Mouse (Mus musculus) midbrain, embryonic 10.5 days (tissue): ENCODE results near the gene Sntb2. TPM values are rescaled to one million over a fixed set of nuclear protein-coding genes. Genes with fewer than 3 reads are reported as not detected.
"Not testable (repeated sequence)": the region's sequence is repeated elsewhere in the genome, so short reads cannot be mapped to it uniquely, and the experiment has no call there.

Experiments used
- DNase-seq: peaks from one replicate; pipeline ENCODE4 v3.0.0-alpha.2; 2017; ENCODE audit warnings: low spot score
- H3K27ac ChIP-seq: fragments of 300-500 bp; sonication (generic); replicated peaks from 2 replicates; pipeline ENCODE4 v1.5.1; 2016; ENCODE audit warnings: mild to moderate bottlenecking
- H3K27me3 ChIP-seq: fragments of 300-500 bp; sonication (generic); 2 replicates; pipeline ENCODE4 v1.6.1; 2016; ENCODE audit warnings: low read depth, mild to moderate bottlenecking; ENCODE audit not compliant: poor library complexity, severe bottlenecking
- H3K36me3 ChIP-seq: fragments of 300-500 bp; sonication (generic); 2 replicates; pipeline ENCODE4 v1.6.1; 2016; ENCODE audit warnings: mild to moderate bottlenecking, moderate library complexity
- H3K4me1 ChIP-seq: fragments of 300-500 bp; sonication (generic); 2 replicates; pipeline ENCODE4 v1.6.1; 2016
- H3K4me3 ChIP-seq: fragments of 300-500 bp; sonication (generic); 2 replicates; pipeline ENCODE4 v1.5.1; 2016; ENCODE audit warnings: mild to moderate bottlenecking, moderate library complexity
- H3K9me3 ChIP-seq: fragments of 300-500 bp; sonication (generic); replicated peaks from 2 replicates; pipeline ENCODE4 v1.6.1; 2016; ENCODE audit warnings: mild to moderate bottlenecking
- WGBS: fragments of 180-500 bp; shearing (Covaris S2); methylation state at CpG from one replicate; pipeline ENCODE4 v1.1.7; 2016; 5-methylcytosine and 5-hydroxymethylcytosine counted together
- polyA plus RNA-seq: library from polyadenylated mRNA; unstranded; fragments of >200 nt; fragmentation: Nextera tagmentation; extraction: Ambion mirVana; gene quantifications from 2 replicates; pipeline ENCODE4 v1.2.1, GENCODE M21; 2016

Gene Sntb2
- polyA plus RNA-seq, 1 experiment from 2014 or later = 9.2 TPM

DNA sequence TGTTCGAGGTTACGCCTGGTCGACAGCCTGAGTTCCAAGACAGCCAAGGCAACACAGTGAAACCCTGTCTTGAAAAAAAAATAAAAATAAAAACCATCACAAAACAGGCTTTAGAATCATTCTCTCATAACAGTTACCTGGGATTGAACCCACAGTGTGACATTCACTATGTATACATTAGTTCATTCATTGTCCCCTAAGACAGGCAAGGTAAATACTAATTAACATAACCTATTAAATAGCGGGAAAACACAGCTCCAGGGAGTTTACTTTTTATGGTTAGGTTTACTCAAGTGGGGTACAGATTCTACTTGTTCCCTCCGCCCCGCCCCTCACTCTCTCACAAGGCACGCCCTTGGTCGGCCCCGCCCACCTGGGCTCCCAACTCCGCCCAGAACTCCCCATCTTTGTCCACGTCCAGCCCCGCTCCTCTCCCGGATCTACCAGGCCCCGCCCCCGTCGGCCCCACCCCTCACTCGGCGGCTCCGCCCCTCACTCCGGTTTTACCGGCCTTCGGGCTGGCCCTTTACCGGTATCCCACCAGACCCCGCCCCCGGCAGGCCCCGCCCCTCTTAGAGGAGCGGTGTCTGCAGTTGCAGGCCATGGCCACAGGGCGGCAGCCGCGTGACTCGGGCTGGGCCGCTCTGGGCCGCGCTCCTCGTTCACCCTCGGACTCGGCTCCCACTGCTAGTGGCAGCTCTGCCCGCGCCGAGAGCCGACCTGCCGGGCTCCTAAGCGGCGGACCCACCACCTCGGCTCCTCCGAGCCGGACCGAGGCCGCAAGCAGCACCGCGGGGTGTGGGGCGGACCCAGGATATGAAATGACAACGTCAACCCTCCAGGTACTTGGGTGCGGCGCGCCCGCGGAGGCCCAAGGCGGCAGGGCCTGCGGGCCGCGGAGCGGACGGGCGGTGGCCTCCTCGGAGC is 95.4 kb downstream of the Sntb2 start, which contains the start of gene Vps4a:
Vps4a (plus strand) TSS at position 573 of the 927 bp plus-strand sequence.
- Histone ChIP-seq H3K36me3 (no peaks in the 10 kb centered on the region), H3K4me3 (peak within 1 kb of the TSS; percentile 98), H3K27ac (peak within 1 kb of the TSS; percentile 91), H3K9me3 (no peaks in the 10 kb centered on the region), H3K4me1 (peaks cover 33% of the 10 kb centered on the region), H3K27me3 (no peaks in the 10 kb centered on the region)
- 5% methylated on average over 65 of the region's 66 CpGs for WGBS
- DNase-seq = peak; percentile 96

DNA sequence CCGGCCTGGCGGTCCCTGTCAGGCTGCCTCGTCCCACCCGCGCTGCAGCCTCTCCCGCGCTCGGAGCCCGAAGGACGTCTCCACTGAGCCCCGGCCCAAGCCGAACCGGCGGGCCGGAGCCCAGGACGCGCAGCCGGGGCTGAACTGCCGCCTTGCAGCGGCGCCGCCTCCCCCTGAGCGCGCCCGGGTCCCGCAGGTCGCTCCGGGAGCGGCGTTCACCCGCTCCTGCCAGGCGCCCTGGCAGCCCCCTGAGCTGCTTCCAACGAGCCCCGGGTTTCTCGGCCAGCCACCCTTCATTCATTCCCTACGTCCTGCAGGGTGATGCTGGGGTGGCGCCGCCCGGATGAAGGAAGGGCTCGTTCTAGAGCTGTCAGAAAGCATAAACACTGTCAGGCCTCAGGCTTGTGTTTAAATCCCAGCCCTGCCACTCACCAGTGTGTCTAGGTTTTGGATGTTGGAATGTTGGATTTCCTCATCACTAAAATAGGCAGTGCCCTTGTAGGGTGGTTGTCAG is 96.1 kb downstream of the Sntb2 start:
- peaks cover 5% of the 10 kb centered on the region for H3K36me3 ChIP-seq
- no peak for DNase-seq
- under 1% methylated on average over 40 of the region's 40 CpGs for WGBS
- H3K27me3 ChIP-seq = no peaks in the 10 kb centered on the region
- no peaks in the 10 kb centered on the region for H3K9me3 ChIP-seq
- peak overlapping the region; percentile 91 for H3K27ac ChIP-seq
- peak overlapping the region; percentile 98 for H3K4me3 ChIP-seq
- H3K4me1 ChIP-seq = peaks cover 33% of the 10 kb centered on the region

DNA sequence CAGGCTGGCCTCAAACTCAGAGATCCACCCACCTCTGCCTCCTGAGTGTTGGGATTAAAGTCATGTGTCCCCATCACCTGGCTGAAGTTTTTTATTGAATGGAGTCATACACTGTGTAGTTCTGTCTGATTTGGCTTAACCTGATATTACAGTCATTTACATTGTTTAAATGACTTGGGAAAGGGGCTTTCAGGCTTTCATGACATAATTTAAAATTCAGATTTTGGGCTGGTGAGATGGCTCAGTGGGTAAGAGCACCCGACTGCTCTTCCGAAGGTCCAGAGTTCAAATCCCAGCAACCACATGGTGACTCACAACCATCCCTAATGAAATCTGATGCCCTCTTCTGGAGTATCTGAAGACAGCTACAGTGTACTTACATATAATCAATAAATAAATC is 98.1 kb downstream of the Sntb2 start:
- not testable (repeated sequence) for H3K4me3 ChIP-seq, H3K9me3 ChIP-seq, H3K27me3 ChIP-seq, DNase-seq, H3K27ac ChIP-seq
- Histone ChIP-seq H3K36me3 (peaks cover 15% of the 10 kb centered on the region), H3K4me1 (peaks cover 33% of the 10 kb centered on the region)
- WGBS = 90% methylated on average over 2 of the region's 2 CpGs

DNA sequence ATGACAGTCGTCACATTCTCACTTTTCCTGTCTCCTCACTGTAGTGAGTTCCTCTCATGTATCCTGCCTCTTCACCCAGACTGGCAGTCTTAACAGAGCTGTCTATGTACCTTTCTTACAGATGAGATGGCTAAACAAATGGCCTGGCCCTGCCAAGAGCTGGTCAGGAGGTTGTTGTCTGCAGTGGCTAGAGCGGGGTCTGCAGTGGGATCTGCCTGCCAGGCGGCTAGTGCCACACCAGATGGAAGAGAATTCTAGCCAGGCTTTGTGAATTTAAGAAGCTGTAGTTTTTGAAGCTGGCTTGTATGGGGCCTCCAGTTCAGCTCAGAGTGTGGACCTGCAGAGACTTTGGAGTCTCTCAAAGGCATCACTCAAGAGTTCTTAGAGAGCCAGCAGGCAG is 100.1 kb downstream of the Sntb2 start:
- H3K9me3 ChIP-seq = no peaks in the 10 kb centered on the region
- no peak overlapping the region for H3K4me3 ChIP-seq
- WGBS = 89% methylated on average over 3 of the region's 3 CpGs
- H3K36me3 ChIP-seq = peaks cover 35% of the 10 kb centered on the region
- no peaks in the 10 kb centered on the region for H3K27me3 ChIP-seq
- H3K4me1 ChIP-seq = peaks cover 33% of the 10 kb centered on the region
- H3K27ac ChIP-seq = no peak overlapping the region
- DNase-seq = no peak

DNA sequence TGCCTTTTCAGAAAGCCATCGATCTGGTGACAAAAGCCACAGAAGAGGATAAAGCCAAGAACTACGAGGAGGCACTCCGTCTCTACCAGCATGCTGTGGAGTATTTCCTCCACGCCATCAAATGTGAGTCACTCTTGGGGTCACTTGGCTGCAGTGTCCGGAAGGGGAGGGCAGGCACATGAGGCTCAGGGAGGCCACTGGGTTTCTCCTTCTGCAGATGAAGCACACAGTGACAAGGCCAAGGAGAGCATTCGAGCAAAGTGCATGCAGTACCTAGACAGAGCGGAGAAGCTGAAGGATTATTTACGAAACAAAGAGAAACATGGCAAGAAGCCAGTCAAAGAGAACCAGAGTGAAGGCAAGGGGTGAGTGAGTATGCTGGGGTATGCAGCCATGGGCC is 101.1 kb downstream of the Sntb2 start:
- WGBS = 95% methylated on average over 8 of the region's 8 CpGs
- Histone ChIP-seq H3K9me3 (no peaks in the 10 kb centered on the region), H3K27ac (no peak overlapping the region), H3K4me3 (no peak overlapping the region), H3K36me3 (peaks cover 45% of the 10 kb centered on the region), H3K4me1 (peaks cover 25% of the 10 kb centered on the region), H3K27me3 (no peaks in the 10 kb centered on the region)
- DNase-seq = no peak

DNA sequence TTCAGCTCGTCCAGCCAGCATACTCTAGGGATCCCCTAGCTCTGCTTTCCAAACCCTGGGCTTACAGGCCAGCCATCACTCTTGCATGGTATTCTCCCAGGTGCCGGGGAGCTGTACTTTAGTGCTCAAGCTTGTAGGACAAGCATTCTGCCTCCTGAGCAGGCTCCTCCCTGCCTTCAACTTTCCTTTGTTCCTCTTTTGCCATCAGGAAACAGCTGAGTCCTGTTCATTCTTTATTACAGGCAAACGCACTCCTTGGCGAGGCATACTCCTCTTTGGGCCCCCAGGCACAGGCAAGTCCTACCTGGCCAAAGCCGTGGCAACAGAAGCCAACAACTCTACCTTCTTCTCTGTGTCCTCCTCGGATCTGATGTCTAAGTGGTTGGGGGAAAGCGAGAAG is 105.1 kb downstream of the Sntb2 start:
- no peaks in the 10 kb centered on the region for H3K9me3 ChIP-seq
- peaks cover 85% of the 10 kb centered on the region for H3K36me3 ChIP-seq
- no peaks in the 10 kb centered on the region for H3K27me3 ChIP-seq
- no peak for DNase-seq
- 89% methylated on average over 7 of the region's 7 CpGs for WGBS
- H3K4me3 ChIP-seq = no peak overlapping the region
- no peak overlapping the region for H3K27ac ChIP-seq
- no peaks in the 10 kb centered on the region for H3K4me1 ChIP-seq

DNA sequence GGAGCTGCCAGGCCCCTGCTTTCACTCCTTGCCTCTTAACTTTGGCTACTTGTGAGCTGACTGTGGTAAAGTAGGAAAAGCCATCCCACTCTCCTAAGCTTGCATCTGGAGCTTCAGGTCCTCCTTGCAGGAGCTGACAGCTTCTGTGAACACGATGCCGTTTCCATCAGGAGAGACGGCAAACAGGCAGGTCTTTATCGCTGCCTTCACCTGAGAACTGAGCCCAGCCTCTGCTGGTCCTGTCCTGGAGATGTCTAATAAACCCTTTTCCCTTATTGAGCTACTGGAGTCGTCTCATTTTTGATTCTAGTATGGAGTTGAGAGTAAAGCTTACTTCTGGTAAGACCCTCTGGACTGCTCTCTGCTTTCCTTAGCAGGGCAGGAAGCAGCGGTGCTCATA is 109.9 kb downstream of the Sntb2 start:
- Histone ChIP-seq H3K27me3 (no peaks in the 10 kb centered on the region), H3K36me3 (peaks cover 88% of the 10 kb centered on the region), H3K27ac (no peak overlapping the region), H3K9me3 (no peaks in the 10 kb centered on the region), H3K4me3 (no peak overlapping the region), H3K4me1 (peaks cover 26% of the 10 kb centered on the region)
- WGBS = 92% methylated on average over 6 of the region's 6 CpGs
- no peak for DNase-seq

DNA sequence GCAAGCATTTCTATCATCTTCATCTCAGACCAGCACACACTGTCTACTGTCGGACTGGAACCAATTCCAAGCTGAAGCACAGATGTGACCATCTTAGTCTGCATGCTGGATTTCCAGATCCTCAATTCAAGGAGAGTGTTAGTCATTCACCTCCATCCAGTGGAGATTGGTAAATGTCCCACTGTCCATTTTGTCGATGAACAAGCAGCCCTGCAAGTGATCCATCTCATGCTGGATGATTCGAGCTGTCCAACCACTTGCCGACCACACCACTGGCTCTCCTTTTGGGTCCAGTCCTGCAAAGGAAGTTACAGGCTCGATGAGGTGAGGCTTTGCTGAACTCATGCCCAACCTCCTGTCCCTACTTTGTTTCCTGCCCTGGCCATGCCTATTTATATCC is 111.4 kb downstream of the Sntb2 start:
- 92% methylated on average over 5 of the region's 5 CpGs for WGBS
- H3K27ac ChIP-seq = no peak overlapping the region
- peaks cover 88% of the 10 kb centered on the region for H3K36me3 ChIP-seq
- no peaks in the 10 kb centered on the region for H3K9me3 ChIP-seq
- DNase-seq = no peak
- H3K27me3 ChIP-seq = no peaks in the 10 kb centered on the region
- peak overlapping the region; percentile 75 for H3K4me3 ChIP-seq
- H3K4me1 ChIP-seq = peaks cover 26% of the 10 kb centered on the region

DNA sequence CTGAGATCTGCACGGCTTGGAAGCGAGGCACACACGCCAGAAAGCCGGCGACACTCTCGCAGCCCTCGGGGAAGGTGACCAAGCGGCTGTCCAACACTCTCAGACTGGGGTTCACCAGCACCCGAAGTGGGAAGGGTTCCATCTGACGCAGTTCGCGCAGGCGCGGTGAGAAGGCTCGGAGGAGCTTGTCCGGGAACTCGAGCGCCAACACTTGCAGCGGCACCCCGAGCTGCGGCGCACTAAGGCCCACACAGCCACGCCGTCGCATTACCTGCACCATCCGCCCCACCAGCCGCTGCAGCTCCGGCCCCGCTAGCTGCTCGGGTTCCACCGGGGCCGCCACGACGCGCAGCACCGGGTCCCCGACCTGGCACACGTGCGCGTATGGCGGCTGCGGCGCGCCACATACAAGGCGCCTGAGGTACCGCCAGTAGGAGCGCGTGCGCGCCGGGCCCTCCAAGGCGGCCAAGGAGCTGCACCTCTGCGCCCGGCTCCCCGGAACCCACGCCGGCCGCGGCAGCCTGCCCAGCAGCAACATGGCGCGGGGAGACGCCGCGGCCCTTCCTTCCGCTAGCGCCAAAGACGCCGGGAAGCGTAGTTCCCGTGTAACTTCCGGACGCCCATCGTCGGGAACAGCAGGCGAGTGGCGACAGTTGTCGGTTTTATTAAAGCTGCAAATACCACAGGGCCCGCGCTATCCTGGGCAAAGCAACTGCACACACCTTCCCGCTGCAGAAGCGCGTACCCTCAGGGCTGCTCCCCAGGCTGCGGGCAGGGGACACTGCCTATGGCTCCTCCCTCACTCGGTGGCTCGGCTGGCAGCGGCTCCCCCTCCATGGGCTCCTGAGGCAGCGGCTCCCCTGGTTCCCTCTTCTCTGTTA is 112.8 kb downstream of the Sntb2 start, which contains the start of gene Pdf:
Pdf (minus strand) TSS at position 554 of the 881 bp plus-strand sequence.
- Histone ChIP-seq H3K9me3 (no peaks in the 10 kb centered on the region), H3K4me3 (peak within 1 kb of the TSS; percentile 75), H3K36me3 (peaks cover 88% of the 10 kb centered on the region), H3K27me3 (no peaks in the 10 kb centered on the region), H3K27ac (peak within 1 kb of the TSS; percentile 89), H3K4me1 (peaks cover 26% of the 10 kb centered on the region)
- under 1% methylated on average over 87 of the region's 87 CpGs for WGBS
- peak; percentile 79 for DNase-seq

DNA sequence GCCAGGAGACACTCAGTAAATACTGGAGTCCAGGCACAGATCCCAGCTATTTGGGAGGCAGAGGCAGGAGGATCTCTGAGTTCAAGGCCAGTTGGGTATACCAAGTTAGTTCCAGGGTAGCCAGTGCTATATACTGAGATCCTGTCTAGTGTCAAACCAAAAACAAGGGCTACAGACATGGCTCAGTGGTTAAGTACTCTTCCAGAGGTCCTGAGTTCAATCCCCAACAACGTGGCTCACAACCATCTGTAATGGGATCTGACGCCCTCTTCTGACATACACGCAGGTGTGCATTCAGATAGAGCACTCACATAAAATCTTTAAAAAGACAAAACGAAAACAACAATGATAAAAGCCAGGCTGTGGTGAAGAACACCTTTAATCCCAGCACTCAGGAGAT is 113.9 kb downstream of the Sntb2 start:
- 92% methylated on average over 4 of the region's 4 CpGs for WGBS
- H3K4me1 ChIP-seq = peaks cover 26% of the 10 kb centered on the region
- no peaks in the 10 kb centered on the region for H3K27me3 ChIP-seq
- no peak overlapping the region for H3K27ac ChIP-seq
- no peak for DNase-seq
- H3K4me3 ChIP-seq = peak overlapping the region; percentile 75; the same call in 1 of the 2 replicates
- H3K36me3 ChIP-seq = peaks cover 88% of the 10 kb centered on the region
- H3K9me3 ChIP-seq = no peaks in the 10 kb centered on the region

DNA sequence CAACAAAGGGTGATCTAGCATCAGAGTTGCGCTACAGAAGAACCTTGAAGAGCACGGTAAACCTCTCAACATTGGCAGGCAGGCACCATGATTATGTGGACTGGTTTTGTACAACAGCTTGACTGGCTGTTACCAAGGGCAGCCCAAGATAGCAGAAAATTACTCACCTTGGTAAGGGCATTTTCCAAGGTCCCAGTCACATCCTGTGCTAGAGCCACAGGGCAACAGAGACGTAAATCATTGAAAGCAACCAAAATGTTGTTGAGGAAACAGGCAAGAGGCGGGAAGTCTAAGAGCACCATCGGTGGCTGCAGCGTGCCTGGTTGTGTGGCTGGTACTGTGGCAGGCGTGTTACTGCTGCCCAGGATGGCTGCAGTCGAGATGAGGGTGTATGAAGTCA is 116.5 kb downstream of the Sntb2 start:
- peaks cover 35% of the 10 kb centered on the region for H3K4me1 ChIP-seq
- no peak overlapping the region for H3K4me3 ChIP-seq
- no peaks in the 10 kb centered on the region for H3K9me3 ChIP-seq
- WGBS = 95% methylated on average over 8 of the region's 8 CpGs
- no peak overlapping the region for H3K27ac ChIP-seq
- peaks cover 71% of the 10 kb centered on the region for H3K36me3 ChIP-seq
- H3K27me3 ChIP-seq = no peaks in the 10 kb centered on the region
- no peak for DNase-seq

DNA sequence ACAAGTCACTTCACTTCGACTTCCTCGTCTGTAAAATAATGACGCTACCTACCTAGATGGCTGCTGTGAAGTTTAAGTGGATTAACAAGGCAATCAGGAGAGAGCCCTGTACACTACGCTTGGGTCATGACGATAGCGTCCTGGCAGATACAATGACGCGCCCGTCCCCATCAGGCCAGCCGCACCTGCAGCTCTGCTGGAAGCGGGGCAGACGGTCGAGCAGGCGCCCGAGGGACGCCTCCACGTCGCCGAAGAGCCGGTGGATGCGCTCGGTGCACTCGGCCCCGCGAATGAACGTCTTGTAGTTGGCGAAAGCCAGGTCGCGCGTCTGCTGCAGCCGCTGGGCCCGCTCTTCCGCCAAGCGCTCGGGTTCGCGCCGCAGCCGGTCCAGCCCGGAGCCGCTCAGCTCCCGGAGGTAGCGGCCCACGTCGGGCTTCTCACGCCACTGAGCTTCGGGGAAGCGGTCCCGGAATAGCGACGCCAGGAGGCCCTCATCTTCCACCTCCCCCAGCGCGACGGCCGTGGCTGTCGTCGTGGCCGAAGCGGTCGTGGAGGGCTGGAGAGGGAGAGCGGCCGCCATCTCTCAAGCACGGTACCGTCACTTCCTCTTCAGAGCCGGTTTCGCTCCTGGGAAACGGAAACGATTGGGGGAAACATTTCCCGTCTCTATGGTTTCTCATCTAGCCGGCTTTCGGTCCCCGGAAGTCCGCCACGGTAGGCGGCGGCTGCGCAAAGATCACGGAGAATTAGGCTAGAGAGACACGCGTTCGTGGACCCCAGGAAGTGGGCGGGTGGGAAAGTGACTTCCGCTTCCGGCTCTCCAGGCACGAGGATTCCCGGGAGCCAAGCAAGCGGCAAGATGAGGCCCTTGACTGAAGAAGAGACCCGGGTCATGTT is 120.8 kb downstream of the Sntb2 start, which contains the start of the genes Cog8 and Nip7:
Cog8 (minus strand) TSS at position 614 of the 897 bp plus-strand sequence.
Nip7 (plus strand) TSS at position 802 of the 897 bp plus-strand sequence.
- Histone ChIP-seq H3K4me3 (peak within 1 kb of the TSS; percentile 86), H3K4me1 (peaks cover 22% of the 10 kb centered on the region), H3K9me3 (no peaks in the 10 kb centered on the region), H3K27me3 (no peaks in the 10 kb centered on the region), H3K36me3 (peaks cover 70% of the 10 kb centered on the region), H3K27ac (peak within 1 kb of the TSS; percentile 88)
- peak; percentile 96 for DNase-seq
- under 1% methylated on average over 88 of the region's 88 CpGs for WGBS
